Mouse (Mus musculus) cerebellum, postnatal 14 days (tissue): ENCODE results near the gene Nhlh1.
A peak's percentile ranks its signal among the peaks of the same experiment; 100 is the strongest.

Source experiments
- DNase-seq, 2 experiments: peaks; one replicate each; pipeline ENCODE4 v3.0.0; 2021; ENCODE audit warnings: mixed read lengths in 2 of 2

Nhlh1 gene

DNA sequence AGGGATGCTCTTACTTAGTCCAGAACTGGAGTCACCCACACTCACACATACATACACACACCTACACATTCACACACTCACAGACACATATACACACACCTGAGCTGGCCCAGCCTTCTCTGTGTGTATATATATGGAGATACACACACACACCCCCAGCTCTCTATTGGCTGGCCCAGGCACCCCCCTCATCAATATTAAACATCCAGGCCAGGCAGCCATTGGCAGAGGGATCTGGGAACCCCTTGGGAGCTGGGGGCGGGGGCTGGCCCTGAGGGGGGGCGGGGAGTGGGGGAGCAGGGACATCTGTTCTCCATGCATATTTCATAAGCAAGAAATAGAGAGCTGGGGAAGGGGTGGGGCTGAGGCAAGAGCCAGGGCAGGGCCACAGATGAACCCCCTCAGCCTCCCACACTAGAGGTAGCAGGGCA is at the start of gene Nhlh1:
Nhlh1 (minus strand) TSS at position 83 of the 431 bp plus-strand sequence.
- peak; percentile 56 to 71 for DNase-seq

DNA sequence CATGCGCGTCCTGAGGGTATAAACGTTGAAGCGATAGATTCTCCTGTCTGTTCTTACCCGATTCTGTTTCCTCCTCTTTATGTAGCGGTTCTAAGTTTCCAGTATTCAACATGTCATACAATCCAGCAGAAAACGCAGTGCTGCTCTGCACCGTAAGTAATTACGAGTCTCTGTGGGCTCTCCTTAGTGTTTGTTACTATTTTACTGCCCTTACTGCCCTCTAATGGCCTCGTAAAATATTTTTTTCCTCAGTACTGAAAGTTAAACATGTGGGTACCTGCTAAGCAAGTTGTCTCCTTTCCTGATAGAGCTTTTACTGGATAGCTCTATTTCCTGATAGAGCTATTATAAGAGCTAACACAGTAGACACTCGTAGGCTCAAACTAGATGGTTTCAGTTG is 47.7 kb upstream of the Nhlh1 start:
- DNase-seq = no peak

DNA sequence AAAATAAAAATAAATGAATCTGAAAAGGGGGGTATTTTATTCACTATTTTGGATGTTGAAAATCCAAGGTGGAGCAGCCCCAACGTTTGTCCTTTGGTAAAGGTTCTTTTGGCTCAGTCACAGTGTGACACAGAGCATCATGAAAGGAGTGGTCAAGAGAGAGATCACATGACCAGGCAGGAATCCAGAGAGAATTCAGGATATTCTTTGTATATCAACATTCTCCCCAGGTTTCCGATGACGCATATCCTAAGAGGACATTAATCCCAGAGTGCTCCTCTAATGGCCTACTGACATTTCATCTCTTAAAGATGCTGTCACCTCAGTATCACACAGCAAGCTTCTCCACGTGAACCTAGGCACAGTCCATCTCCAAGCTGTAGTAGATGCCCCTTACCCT is 46.2 kb upstream of the Nhlh1 start:
- DNase-seq = no peak

DNA sequence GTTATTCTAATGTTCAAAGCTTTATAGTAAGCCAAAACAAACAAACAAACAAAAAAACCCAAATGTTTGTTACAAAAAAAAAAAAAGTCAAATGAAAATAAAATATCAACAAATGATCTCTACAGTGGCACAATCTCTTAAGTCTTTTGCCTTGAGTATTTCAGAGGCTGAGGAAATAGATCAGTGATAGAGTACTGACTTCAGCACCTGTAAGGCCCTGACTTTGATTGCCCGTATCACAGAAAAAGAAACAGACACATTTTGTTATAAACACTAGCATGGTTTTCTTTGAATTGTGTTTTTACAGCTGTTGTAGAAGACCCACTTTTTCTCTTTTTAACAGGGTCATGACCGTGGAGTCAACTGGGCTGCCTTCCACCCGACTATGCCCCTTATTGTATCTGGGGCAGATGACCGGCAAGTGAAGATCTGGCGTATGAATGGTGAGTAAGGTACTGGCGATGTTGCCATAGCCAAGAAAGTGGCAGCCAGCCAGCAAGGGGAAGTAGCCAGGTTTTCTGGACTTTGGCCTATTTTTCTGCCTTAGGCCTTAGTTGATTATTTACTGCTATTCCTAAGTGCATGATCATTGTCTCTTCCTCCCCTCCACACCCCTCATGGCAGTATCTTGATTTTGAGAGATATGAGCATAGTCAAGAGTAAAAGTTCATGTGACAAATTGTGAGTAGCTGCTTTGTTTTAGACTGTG is 42.1 kb upstream of the Nhlh1 start:
- peak; percentile 57 to 65 for DNase-seq

DNA sequence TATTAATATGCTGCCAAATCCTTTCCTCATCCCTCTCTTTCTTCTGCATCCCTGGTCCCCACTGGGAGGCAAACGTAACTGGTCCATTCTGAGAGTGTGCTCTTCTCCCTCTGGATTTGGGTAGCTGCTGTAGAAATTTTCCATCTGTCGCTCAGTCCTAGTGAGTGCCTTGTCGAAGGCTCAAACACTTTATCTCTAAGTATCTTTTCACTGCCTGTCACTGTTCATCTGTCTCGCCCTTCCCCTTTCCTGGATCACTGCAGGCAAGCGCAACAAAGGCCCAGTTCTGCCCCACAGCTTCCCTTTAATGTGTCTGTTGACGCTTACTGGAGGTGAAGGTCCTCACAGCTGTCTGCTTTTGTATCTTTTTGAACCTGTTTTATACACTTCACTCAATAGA is 37.8 kb upstream of the Nhlh1 start:
- DNase-seq = no peak

DNA sequence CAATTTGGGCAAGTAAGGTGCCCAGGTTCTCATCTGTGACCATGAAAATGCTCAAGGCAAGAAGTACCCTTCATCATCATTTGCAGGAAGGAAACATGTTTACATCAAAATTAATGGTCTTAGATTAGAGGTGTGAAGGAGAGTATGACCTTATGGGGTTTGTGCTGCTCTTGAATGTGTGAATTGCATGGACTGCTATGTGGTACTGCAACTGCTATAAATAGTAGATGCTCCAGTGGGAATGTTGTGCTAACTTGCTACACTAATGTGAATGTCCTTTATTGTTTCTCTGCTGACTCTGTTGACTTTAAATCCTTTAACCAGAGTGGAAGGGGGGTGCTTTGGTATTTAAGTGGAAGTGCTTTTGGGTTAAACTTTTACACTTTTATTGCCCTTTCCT is 36.9 kb upstream of the Nhlh1 start:
- no peak for DNase-seq

DNA sequence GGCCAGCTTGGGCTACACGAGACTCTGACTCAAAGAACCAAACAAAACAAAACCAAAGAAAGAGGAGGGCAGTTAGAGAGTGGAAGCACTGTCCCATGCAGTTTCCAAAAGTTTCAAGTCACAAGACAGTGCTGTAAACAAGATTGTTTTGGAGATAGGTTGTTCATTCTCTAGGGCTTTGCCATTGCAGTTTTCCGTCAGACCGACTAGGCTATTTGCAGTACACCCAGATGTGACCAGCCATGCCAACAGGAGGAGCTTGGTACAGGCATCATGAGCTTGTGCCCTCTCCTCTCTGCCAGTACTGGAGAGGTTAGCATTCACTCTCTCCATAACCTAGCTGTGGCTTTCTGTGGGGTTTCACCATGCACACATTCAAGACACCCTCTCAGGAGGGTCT is 36.1 kb upstream of the Nhlh1 start:
- DNase-seq = no peak

DNA sequence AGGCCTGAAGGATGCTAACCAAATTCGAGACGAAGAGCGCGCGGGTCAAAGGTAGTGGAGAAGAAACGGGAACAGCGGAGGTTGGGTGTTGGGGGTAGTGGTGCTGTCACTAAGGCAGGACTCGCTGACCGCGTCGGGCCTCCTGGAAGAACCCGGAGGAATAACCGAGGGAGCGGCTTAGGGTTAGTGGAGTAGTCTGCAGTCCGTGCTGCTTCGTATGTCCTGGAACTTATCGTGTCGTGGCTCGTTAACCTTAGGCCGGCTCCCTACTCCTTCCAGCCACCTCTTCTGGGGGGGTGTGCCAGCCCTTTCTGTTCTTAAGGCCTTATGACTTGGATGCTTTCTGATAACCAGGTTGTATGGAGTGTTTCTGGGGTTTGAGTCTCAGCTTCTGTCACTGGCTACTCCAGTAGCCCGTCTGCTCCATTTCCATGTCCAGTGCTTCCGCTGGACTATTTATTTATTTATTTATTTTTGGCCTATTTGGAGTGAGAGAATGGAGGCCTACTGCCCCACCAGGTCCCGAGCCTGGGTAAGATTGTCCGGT is 25.6 kb upstream of the Nhlh1 start:
- DNase-seq = no peak

DNA sequence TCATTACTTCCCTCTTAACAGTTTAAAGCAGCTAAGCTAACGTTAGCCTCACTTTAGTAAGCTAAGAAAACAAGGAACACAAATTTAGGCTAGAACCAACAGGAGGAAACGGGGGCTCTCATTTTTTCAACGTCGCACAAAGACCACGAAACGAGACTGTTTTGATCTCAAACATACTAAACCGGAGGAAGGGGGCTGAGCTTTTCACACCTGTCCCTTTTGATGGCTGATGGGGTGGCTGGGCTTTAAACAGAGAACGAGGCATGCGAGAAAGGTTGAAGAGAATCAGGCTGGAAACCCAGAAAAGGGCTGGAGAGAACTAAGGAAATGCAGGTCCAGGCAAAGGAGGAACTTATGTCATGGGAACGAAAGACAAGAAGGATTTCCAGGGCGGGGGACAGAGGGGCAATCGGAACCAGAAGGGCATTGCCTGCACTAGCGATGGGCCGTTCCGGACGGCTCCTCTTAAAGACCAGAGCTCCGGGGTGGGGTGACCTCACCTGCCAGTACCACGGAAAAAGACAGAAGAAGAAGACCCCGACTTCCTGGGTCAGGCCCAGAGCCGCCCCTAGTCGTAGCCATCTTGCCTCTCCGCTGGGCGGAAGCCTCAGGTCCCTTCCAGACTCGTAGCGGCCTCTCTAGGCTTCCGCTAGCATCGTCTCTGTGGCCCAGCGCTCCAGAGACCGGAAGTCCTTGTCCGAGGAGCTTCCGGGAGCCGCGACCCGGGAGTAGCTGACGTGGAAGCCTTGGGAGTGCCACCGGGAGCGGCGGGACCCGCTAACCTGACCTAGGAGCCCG is 24.9 kb upstream of the Nhlh1 start, which contains the start of the genes Copa and Ncstn:
Copa (plus strand) TSS at position 429 of the 798 bp plus-strand sequence.
Ncstn (minus strand) TSS at position 695 of the 798 bp plus-strand sequence.
- peak; percentile 93 to 95 for DNase-seq

DNA sequence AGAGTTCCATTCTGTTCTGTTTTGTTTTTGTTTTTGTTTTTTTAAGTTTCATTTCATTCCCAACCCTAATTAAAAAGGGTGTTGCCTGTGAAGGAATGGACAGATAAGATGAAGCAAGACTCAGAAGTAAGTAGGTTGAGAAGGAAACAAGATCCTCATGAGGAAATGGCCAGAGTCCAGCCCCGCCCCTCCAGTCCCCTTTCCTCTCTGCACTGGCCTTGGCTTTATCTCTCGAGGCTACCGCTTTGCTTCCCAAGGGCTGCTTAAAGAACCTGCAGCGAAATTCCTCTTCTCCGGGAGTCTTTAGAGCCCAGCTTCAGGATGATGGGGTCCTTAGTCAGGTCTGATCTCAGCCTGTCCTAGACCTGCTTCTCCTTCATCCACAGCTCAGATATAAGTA is 20.6 kb upstream of the Nhlh1 start:
- no peak for DNase-seq

DNA sequence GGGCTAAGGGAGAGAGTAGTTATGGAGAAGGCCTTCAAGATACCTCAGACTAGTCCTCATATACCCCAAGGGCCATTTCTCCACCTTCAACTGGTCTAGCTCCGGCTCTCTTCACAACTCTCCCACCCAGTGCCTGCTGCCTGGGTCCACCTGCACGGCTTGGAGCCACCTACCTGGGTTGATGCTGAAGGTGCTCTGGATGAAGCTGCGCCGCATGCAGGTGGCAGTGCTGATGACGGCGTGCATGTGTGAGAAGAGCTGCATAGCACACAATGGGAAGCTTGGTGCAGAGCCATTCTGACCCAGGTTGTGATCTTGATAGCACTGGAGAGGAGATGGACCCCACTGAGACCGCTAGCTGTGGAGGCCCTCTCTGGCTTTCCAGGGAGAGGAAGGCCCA is 15.2 kb upstream of the Nhlh1 start:
- no peak for DNase-seq

DNA sequence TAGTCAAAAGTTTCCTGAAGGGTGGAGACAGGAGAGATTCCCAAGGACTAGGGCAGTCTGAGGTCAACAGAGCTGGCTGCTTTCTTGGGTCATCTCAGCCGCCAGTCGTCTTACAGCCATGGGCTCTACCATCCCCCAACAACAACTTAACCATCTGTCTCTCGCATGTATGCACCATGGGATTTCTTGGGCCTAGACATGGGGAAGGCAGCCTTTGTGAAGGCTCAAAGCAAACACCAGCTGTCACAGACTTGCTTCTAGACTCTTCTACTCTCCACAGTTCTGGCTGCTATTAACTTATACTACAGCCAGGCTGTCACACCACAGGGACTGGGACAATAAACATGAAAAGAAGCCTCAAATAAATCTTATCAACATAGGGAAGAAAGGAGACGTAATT is 14.2 kb upstream of the Nhlh1 start:
- DNase-seq = no peak

DNA sequence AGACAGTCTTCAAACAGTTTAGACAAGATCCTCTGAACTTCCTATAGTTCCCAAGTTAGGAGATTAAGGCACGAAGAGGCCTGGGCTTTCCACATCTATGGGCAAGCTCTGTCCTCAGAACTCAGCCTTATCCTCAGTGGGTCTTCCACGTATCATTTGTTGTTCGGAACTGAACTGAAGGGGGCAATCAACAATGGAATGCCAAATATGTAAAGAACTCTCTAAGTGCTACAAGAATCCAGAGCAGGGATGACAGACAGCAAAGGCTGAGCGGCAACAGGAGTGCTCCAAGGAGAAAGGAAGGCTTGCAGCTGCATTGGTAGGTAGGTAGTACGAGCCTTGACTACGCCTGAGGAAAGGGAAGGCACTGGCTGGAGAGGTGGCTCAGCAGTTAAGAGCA is 12.9 kb upstream of the Nhlh1 start:
- DNase-seq = no peak

DNA sequence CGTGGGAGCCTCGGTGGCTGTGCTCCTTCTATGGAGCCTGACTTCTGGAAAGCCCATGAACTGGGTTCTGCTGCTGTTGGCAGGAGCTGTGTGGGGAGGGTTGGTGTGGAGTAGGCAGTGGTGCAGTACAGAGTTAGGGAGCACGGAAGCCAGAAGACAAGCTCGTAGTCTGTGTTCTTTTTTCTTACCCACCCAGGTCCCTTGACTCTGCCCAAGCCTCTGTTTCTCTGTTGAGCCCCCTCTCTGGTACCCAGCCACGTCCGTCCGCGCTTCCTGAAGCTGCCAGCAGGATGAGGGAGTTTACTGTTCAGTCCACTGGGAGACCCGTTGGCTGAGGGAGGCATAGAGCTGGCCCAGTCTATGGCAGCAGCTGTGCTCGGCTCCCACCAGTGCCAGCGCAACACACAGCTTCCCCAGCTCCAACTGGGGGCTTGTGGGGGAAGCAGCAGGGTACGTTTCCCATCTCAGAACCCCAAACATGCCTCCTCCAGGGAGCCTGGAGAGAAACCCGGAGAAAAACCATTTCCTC is 7.3 kb upstream of the Nhlh1 start:
- DNase-seq = peak; percentile 55 to 66

DNA sequence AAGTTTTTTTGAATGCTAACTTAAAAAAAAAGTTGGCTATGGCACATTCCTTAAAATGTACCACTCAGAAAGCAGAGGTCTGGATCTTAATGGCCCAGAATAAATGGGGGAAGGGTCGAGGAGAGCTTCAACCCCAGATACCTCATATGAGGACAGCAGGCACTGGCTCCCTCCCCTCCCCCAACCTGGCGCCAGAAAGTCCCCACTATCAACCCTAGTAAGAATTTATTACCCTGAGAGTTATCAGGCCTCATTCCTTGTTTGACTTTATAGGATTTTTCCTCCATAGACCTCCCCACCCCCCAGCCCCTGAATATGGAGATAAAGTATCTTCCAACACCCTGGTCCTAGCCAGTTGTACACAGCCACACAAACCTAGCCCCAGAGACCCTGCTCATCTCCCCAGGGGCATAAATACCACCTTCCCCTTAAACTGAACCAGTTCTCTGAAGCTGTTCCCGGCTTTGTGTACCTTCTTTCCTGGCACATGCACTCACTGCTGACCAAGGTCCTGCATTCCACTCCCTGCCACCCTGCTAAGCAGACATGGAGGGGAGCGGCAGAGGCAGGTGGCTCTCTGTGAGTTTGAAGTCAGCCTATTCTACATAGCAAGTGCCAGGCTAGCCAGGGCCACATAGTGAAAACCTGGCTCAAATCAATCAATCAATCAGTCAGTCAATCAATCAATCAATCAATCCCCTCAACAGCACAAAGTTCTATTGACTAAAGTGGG is 6.1 kb upstream of the Nhlh1 start:
- no peak for DNase-seq

DNA sequence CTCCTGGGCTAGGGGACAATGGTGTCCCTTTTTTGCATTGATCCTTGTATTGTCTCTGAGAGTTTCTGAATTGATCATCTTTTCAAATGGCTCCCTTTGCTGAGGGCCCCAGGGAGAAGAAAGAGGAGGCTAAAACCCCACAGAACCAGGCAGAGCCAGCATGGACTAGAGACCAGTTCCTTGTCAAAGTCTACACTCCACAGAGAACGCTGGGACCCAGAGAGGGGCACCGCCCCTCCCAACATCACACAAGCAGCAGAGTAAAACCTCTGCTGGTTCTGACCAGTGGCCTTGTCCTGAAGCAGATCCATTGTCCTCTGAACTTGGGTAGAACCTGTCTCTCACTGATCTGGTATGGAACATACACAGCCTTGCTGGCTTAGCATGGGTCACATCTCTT is 4.7 kb upstream of the Nhlh1 start:
- DNase-seq = no peak

DNA sequence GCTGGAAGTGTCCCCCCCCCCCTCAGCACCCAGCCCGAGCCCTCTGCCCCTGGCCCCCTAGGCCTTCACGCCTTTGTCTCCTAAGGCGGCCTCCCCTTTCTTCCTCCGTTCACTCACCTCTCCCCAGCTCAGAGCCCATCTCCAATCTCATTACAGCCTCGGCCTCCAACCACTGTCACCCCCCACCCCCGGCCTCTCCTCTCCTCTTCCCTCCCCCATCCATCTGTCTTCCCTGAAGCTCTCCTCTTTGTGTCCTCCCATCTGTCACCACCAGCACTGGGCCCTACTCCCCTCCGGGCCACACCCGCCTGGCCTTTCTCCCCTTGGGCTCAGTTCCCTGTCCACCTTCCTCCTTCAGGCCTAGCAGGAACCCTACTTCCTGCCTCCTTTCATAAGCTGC is 3.8 kb upstream of the Nhlh1 start:
- DNase-seq = peak; percentile 60 to 71

DNA sequence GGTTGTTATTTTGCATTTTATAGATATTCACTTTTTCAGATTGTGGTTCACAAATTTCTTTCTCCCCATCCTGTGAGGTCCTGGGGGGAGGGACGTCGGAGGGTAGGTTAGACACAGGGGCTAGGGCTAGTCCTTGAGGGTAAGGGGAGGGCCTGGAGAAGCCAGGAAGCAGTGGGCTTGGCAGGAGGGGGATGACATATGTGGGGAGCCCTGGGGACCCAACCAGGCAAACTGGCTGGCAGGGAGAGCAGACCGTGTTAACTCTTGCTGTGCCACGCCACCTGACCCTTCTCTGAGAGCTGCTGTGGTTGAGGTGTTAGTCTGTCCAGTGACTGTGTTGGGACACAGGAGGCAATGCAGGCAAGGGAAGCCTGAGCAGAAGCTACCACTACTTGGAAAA is 3.3 kb upstream of the Nhlh1 start:
- DNase-seq = peak; percentile 68

DNA sequence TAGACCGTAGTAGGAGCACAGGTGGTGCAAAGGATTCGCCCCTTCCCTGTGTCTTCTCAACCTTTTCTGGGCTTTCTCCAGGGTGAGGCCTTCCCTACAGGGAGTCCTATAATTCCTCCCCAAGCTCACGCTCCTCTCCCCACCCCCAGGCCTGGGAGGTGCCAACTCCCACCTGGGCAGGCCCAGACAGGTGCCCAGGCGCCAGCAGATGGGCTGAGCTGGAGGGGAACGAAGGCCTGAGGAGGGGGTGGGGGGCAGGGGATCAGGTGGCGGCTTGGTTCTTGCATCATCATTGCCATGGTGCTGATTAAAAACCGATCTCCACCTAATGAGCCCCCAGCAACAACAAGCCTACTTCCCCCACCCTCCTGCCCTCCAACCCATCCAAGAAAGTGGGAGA is 1.5 kb upstream of the Nhlh1 start:
- DNase-seq = no peak

DNA sequence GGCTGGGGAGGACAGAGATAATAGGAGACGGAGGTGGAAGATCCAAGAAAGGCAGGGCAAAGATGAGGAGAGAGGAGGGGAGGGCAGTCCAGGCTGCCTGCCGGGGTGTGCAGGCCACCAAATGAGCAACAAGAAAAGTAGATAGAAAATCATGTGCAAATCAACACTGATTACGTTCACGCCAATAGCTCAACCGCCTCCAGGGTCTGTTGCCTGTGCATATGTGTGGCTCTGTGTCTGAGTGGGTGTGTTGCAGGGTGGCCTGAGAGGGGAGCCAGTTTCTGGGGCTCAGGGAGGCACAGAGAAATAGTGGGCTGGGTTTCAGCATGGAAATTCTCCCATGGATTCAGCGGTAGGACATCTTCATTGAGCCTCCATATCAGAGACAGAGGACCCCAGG is 948 bp upstream of the Nhlh1 start:
- DNase-seq = no peak

DNA sequence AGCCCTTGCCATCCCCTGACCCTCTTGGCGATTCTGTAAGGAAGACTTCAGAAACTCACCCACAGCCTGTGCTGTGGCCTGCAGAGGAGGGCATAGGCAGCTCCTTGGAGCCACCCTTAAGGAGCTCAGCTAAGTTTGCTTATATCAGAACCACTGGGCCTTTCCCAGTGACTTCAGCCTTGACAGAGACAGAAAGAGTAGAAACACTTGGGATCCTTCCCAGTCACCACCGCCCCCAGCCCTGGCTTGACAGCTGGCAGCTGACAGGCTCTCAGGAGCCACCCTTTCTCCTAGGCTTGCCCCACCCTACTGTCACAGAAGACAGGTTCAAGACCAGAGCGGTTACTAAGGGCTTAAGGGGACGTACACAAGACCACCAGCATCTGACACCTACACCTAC is 1.1 kb downstream of the Nhlh1 start:
- DNase-seq = no peak

DNA sequence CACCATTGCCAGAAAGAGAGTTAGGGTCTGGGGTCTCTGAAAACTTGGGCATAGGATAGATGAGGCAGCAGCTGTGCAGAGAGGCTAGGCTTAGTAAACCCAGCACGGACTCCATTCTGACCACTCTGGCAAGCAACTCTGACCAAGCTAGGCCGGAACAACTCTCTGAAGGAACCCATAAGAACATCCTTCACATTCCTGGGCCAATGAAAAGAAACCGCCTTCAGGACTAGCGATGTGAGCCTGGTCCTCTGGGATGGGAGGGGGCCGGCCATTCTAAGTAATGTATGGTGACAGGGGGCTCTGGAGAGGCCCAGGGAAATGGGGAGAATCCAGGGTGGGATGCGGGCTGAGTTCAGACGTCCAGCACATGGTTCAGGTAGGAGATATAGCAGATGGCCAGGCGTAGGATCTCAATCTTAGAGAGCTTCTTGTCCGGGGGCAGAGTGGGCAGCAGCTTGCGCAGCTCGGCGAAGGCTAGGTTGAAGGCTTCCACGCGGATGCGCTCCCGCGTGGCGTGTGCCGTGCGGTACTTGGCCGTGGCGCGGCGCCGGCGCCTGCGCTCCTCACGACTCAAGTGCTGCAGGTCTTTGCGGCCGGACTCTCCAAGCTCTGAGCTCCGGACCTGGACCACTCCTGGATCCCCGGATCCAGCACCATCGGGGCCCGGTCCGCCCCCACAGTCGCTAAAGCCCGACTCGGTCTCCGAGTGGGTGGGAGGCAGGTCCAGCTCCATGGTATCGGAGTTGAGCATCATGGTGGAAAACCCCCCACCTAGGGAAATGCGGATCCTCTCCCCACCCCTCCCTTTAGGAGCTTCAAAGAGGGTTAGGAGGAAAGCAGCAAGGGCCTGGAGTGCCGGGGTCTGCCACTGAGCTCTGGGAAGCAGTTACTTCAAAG is 3.6 kb downstream of the Nhlh1 start:
- DNase-seq = peak; percentile 70 to 73
